Mouse (Mus musculus) MEL (cell line): ENCODE measurements at regions not wholly inside any gene's neighbourhood (a gene's known extent, or its start where the extent isn't known, plus 50 kb on each side); places are given as distances from the start of the nearest gene placed in this dataset.

Experiments used
- DNase-seq: peaks from one replicate; pipeline ENCODE4 v3.0.0; 2011; ENCODE audit warnings: low read depth, low spot score
- H3K27ac ChIP-seq: 2 replicates; pipeline ENCODE4 v1.5.1; 2012; ENCODE audit warnings: low read depth, mild to moderate bottlenecking, control low read depth, low read length, moderate library complexity; ENCODE audit not compliant: control insufficient read depth
- H3K27me3 ChIP-seq, 2 experiments: fragments of 150-350 bp in 1 of 2; sonication (generic) in 1 of 2; 2 replicates each; pipeline ENCODE4 v1.6.1; 2012; ENCODE audit warnings: low read length in 2 of 2, mild to moderate bottlenecking in 2 of 2, improper control_type of control experiment in 1 of 2, moderate library complexity in 1 of 2; ENCODE audit not compliant: insufficient read depth in 2 of 2, control insufficient read depth in 1 of 2
- H3K36me3 ChIP-seq, 2 experiments: 2 replicates each; pipeline ENCODE4 v1.6.1; 2012 to 2014; ENCODE audit warnings: low read length in 2 of 2, improper control_type of control experiment in 1 of 2, inconsistent platforms in 1 of 2, mild to moderate bottlenecking in 1 of 2; ENCODE audit not compliant: insufficient read depth in 2 of 2, control insufficient read depth in 1 of 2
- H3K4me1 ChIP-seq, 2 experiments: fragments of 150-350 bp in 1 of 2; sonication (generic) in 1 of 2; 2 replicates each; pipeline ENCODE4 v1.6.1; 2012; ENCODE audit warnings: low read length in 2 of 2, improper control_type of control experiment in 1 of 2, mild to moderate bottlenecking in 1 of 2; ENCODE audit not compliant: insufficient read depth in 2 of 2, control insufficient read depth in 1 of 2
- H3K4me3 ChIP-seq, 2 experiments: fragments of 150-350 bp in 1 of 2; sonication (generic) in 1 of 2; 2 replicates each; pipeline ENCODE4 v1.5.1; 2012; ENCODE audit warnings: low read depth in 2 of 2, low read length in 2 of 2, mild to moderate bottlenecking in 2 of 2, moderate library complexity in 2 of 2, control low read depth in 1 of 2, improper control_type of control experiment in 1 of 2; ENCODE audit not compliant: control insufficient read depth in 1 of 2, insufficient read depth in 1 of 2
- H3K79me2 ChIP-seq: 2 replicates; pipeline ENCODE4 v1.6.1; 2012; ENCODE audit warnings: mild to moderate bottlenecking, low read length, moderate library complexity; ENCODE audit not compliant: control insufficient read depth, poor library complexity, insufficient read depth
- H3K9ac ChIP-seq: 2 replicates; pipeline ENCODE4 v1.6.1; 2012; ENCODE audit warnings: low read depth, mild to moderate bottlenecking, control low read depth, low read length, moderate library complexity; ENCODE audit not compliant: control insufficient read depth, poor library complexity, severe bottlenecking
- H3K9me3 ChIP-seq: fragments of 150-350 bp; sonication (generic); replicated peaks from 2 replicates; pipeline ENCODE4 v1.6.1; 2012; ENCODE audit warnings: mild to moderate bottlenecking, low read length, improper control_type of control experiment, moderate library complexity; ENCODE audit not compliant: insufficient read depth
- CHD1 ChIP-seq: IDR thresholded peaks from 2 replicates; pipeline ENCODE4 v1.6.1; 2012; ENCODE audit warnings: low read depth, mild to moderate bottlenecking, inconsistent platforms, low read length, improper control_type of control experiment
- CHD2 ChIP-seq: IDR thresholded peaks from 2 replicates; pipeline ENCODE4 v1.6.1; 2011; ENCODE audit warnings: low read length, improper control_type of control experiment
- CTCF ChIP-seq, 3 experiments: IDR thresholded peaks in 2 of 3; conservative IDR thresholded peaks in 1 of 3; 2 replicates each; pipeline ENCODE4 v1.5.1; 2011 to 2012; ENCODE audit warnings: low read length in 3 of 3, low read depth in 2 of 3, mild to moderate bottlenecking in 2 of 3, improper control_type of control experiment in 1 of 3, inconsistent platforms in 1 of 3, mixed read lengths in 1 of 3, moderate library complexity in 1 of 3; ENCODE audit not compliant: control insufficient read depth in 1 of 3, insufficient read depth in 1 of 3, poor library complexity in 1 of 3, severe bottlenecking in 1 of 3
- EP300 ChIP-seq, 2 experiments: IDR thresholded peaks; 2 replicates each; pipeline ENCODE4 v1.6.1; 2011; ENCODE audit warnings: improper control_type of control experiment in 2 of 2, low read length in 2 of 2, low read depth in 1 of 2, mild to moderate bottlenecking in 1 of 2
- GABPA ChIP-seq: IDR thresholded peaks from 2 replicates; pipeline ENCODE4 v1.6.1; 2012; ENCODE audit warnings: low read depth, mild to moderate bottlenecking, inconsistent platforms, low read length, improper control_type of control experiment, moderate library complexity
- HCFC1 ChIP-seq: IDR thresholded peaks from 2 replicates; pipeline ENCODE4 v1.6.1; 2012; ENCODE audit warnings: low read depth, mild to moderate bottlenecking, inconsistent platforms, low read length, improper control_type of control experiment, moderate library complexity
- KAT2A ChIP-seq: conservative IDR thresholded peaks from 2 replicates; pipeline ENCODE4 v1.6.1; 2012; ENCODE audit warnings: low read depth, low read length, improper control_type of control experiment, inconsistent platforms
- MAFK ChIP-seq: IDR thresholded peaks from 2 replicates; pipeline ENCODE4 v1.6.1; 2011; ENCODE audit warnings: low read depth, mild to moderate bottlenecking, low read length, improper control_type of control experiment, borderline replicate concordance
- MAX ChIP-seq: IDR thresholded peaks from 2 replicates; pipeline ENCODE4 v1.6.1; 2011; ENCODE audit warnings: low read length, improper control_type of control experiment
- MEF2A ChIP-seq: IDR thresholded peaks from 2 replicates; pipeline ENCODE4 v1.6.1; 2014; ENCODE audit warnings: low read depth, mild to moderate bottlenecking, inconsistent platforms, low read length, improper control_type of control experiment; ENCODE audit not compliant: poor library complexity, insufficient replicate concordance, severe bottlenecking; ENCODE audit errors: extremely low read depth
- MYB ChIP-seq: IDR thresholded peaks from 2 replicates; pipeline ENCODE4 v1.6.1; 2011; ENCODE audit warnings: mild to moderate bottlenecking, low read depth, low read length, improper control_type of control experiment
- NELFE ChIP-seq: IDR thresholded peaks from 2 replicates; pipeline ENCODE4 v1.6.1; 2011; ENCODE audit warnings: low read depth, low read length, improper control_type of control experiment
- NRF1 ChIP-seq: IDR thresholded peaks from 2 replicates; pipeline ENCODE4 v1.6.1; 2014; ENCODE audit warnings: low read depth, mild to moderate bottlenecking, inconsistent platforms, low read length, improper control_type of control experiment, moderate library complexity; ENCODE audit not compliant: poor library complexity, insufficient read depth, severe bottlenecking
- POLR2A ChIP-seq, 2 experiments: IDR thresholded peaks; 2 replicates each; pipeline ENCODE4 v1.6.1; 2011 to 2012; ENCODE audit warnings: low read length in 2 of 2, mild to moderate bottlenecking in 2 of 2, control low read depth in 1 of 2, improper control_type of control experiment in 1 of 2, low read depth in 1 of 2, moderate library complexity in 1 of 2; ENCODE audit not compliant: control insufficient read depth in 1 of 2, insufficient read depth in 1 of 2, poor library complexity in 1 of 2
- POLR2AphosphoS5 ChIP-seq: IDR thresholded peaks from 2 replicates; pipeline ENCODE4 v1.6.1; 2012; ENCODE audit warnings: low read depth, borderline replicate concordance, mild to moderate bottlenecking, inconsistent platforms, low read length, moderate library complexity, mixed read lengths
- SIN3A ChIP-seq: IDR thresholded peaks from 2 replicates; pipeline ENCODE4 v1.6.1; 2012; ENCODE audit warnings: low read length, improper control_type of control experiment, inconsistent platforms
- TCF12 ChIP-seq: IDR thresholded peaks from 2 replicates; pipeline ENCODE4 v1.6.1; 2014; ENCODE audit warnings: low read depth, mild to moderate bottlenecking, inconsistent platforms, low read length, improper control_type of control experiment, moderate library complexity
- UBTF ChIP-seq: IDR thresholded peaks from 2 replicates; pipeline ENCODE4 v1.6.1; 2012; ENCODE audit warnings: low read depth, mild to moderate bottlenecking, inconsistent platforms, low read length, improper control_type of control experiment, moderate library complexity, borderline replicate concordance; ENCODE audit not compliant: insufficient read depth
- ZC3H11A ChIP-seq: IDR thresholded peaks from 2 replicates; pipeline ENCODE4 v1.6.1; 2012; ENCODE audit warnings: low read depth, mild to moderate bottlenecking, inconsistent platforms, low read length, improper control_type of control experiment
- ZNF384 ChIP-seq: IDR thresholded peaks from 2 replicates; pipeline ENCODE4 v1.6.1; 2012; ENCODE audit warnings: low read depth, mild to moderate bottlenecking, inconsistent platforms, low read length, improper control_type of control experiment

GRCm38 (mm10) chr13:119252006-119252405 is 176.4 kb upstream of the Paip1 start:
- Histone ChIP-seq H3K79me2 (no peaks in the 10 kb centered on the region), H3K9ac (no peak overlapping the region), H3K4me1 (no peaks in the 10 kb centered on the region), H3K27me3 (no peaks in the 10 kb centered on the region; a peak in 1 of 4 replicates), H3K27ac (no peak overlapping the region), H3K36me3 (no peaks in the 10 kb centered on the region), H3K4me3 (no peak overlapping the region), H3K9me3 (no peaks in the 10 kb centered on the region)
- TF ChIP-seq TCF12: no peak
- no peak for TF ChIP-seq NELFE
- DNase-seq: no peak

GRCm38 (mm10) chr13:119256350-119256749 is 172.1 kb upstream of the Paip1 start:
- Histone ChIP-seq H3K36me3 (no peaks in the 10 kb centered on the region), H3K4me1 (no peaks in the 10 kb centered on the region), H3K9ac (no peak overlapping the region), H3K27ac (no peak overlapping the region), H3K27me3 (no peaks in the 10 kb centered on the region; a peak in 2 of 4 replicates), H3K79me2 (no peaks in the 10 kb centered on the region), H3K9me3 (no peaks in the 10 kb centered on the region), H3K4me3 (no peak overlapping the region)
- no peak for DNase-seq
- no peak for TF ChIP-seq POLR2AphosphoS5

- peak; percentile 57 for DNase-seq
- Histone ChIP-seq H3K9ac (no peak overlapping the region), H3K79me2 (no peaks in the 10 kb centered on the region), H3K36me3 (no peaks in the 10 kb centered on the region), H3K4me1 (no peaks in the 10 kb centered on the region), H3K27me3 (no peaks in the 10 kb centered on the region; a peak in 2 of 4 replicates), H3K27ac (no peak overlapping the region), H3K4me3 (no peak overlapping the region), H3K9me3 (no peaks in the 10 kb centered on the region)
- TF ChIP-seq CHD2: no peak
- TF ChIP-seq NRF1: no peak
- TF ChIP-seq ZC3H11A: no peak
- TF ChIP-seq MAFK: no peak
- no peak for TF ChIP-seq MAX
- TF ChIP-seq EP300 (IDR thresholded peaks at IDR 0.05; ENCODE audit: low read depth in 1 of 2, low read length in 2 of 2): no peak
- no peak for TF ChIP-seq CHD1
- TF ChIP-seq ZNF384: no peak
- TF ChIP-seq TCF12: no peak
- no peak for TF ChIP-seq CTCF (IDR thresholded peaks at IDR 0.05 in 2 of 3, conservative IDR thresholded peaks at IDR 0.05 in 1 of 3; ENCODE audit: control insufficient read depth in 1 of 3, insufficient read depth in 1 of 3, low read depth in 2 of 3, low read length in 3 of 3, poor library complexity in 1 of 3, severe bottlenecking in 1 of 3)
- no peak for TF ChIP-seq KAT2A
- no peak for TF ChIP-seq GABPA
- no peak for TF ChIP-seq POLR2A (IDR thresholded peaks at IDR 0.05; ENCODE audit: control insufficient read depth in 1 of 2, insufficient read depth in 1 of 2, low read depth in 1 of 2, low read length in 2 of 2, poor library complexity in 1 of 2)
- no peak for TF ChIP-seq MYB
- no peak for TF ChIP-seq HCFC1
- no peak for TF ChIP-seq MEF2A
- TF ChIP-seq SIN3A: no peak
- TF ChIP-seq UBTF: no peak
Observed at GRCm38 (mm10) chr13:119258515-119258914, 169.9 kb upstream of the Paip1 start.
